Mouse (Mus musculus) neural tube, embryonic 15.5 days (tissue): ENCODE results near the gene Nup107. TPM values are rescaled to one million over a fixed set of nuclear protein-coding genes. Genes with fewer than 3 reads are reported as not detected.
"Not testable (repeated sequence)": the region's sequence is repeated elsewhere in the genome, so short reads cannot be mapped to it uniquely, and the experiment has no call there.

ENCODE experiments used
- ATAC-seq: fragments of 200-750 bp; cut with Nextera tagmentation; 2 replicates; pipeline ENCODE4 v1.8.0; 2017; ENCODE audit warnings: mild to moderate bottlenecking, moderate TSS enrichment, moderate library complexity; ENCODE audit not compliant: low FRiP score
- H3K27ac ChIP-seq: fragments of 300-500 bp; sonication (generic); replicated peaks from 2 replicates; pipeline ENCODE4 v1.5.1; 2015; ENCODE audit warnings: mild to moderate bottlenecking, inconsistent platforms
- H3K27me3 ChIP-seq: fragments of 300-500 bp; sonication (generic); replicated peaks from 2 replicates; pipeline ENCODE4 v1.6.1; 2015; ENCODE audit warnings: inconsistent platforms
- H3K36me3 ChIP-seq: fragments of 300-500 bp; sonication (generic); 2 replicates; pipeline ENCODE4 v1.6.1; 2015; ENCODE audit warnings: inconsistent platforms
- H3K4me1 ChIP-seq: fragments of 300-500 bp; sonication (generic); 2 replicates; pipeline ENCODE4 v1.6.1; 2015; ENCODE audit warnings: inconsistent platforms
- H3K4me2 ChIP-seq: fragments of 300-500 bp; sonication (generic); 2 replicates; pipeline ENCODE4 v1.6.1; 2015; ENCODE audit warnings: inconsistent platforms, mild to moderate bottlenecking, moderate library complexity
- H3K4me3 ChIP-seq: fragments of 300-500 bp; sonication (generic); replicated peaks from 2 replicates; pipeline ENCODE4 v1.5.1; 2015; ENCODE audit warnings: mild to moderate bottlenecking, inconsistent platforms
- H3K9ac ChIP-seq: fragments of 300-500 bp; sonication (generic); replicated peaks from 2 replicates; pipeline ENCODE4 v1.6.1; 2015; ENCODE audit warnings: mild to moderate bottlenecking, inconsistent platforms
- H3K9me3 ChIP-seq: fragments of 300-500 bp; sonication (generic); replicated peaks from 2 replicates; pipeline ENCODE4 v1.6.1; 2016; ENCODE audit warnings: inconsistent platforms
- WGBS: fragments of 180-500 bp; shearing (Covaris S2); methylation state at CpG from one replicate; pipeline ENCODE4 v1.1.7; 2015; ENCODE audit warnings: mixed read lengths; 5-methylcytosine and 5-hydroxymethylcytosine counted together
- polyA plus RNA-seq: library from polyadenylated mRNA; unstranded; fragments of >200 nt; fragmentation: Nextera tagmentation; extraction: Ambion mirVana; gene quantifications from 2 replicates; pipeline ENCODE4 v1.2.1, GENCODE M21; 2015

Gene Nup107
- polyA plus RNA-seq, 1 experiment from 2014 or later = 28.2 TPM

- Histone ChIP-seq H3K4me1 (peaks cover 2% of the 10 kb centered on the region; the same call in 1 of the 2 replicates), H3K9me3 (no peaks in the 10 kb centered on the region), H3K36me3 (peaks cover 56% of the 10 kb centered on the region), H3K9ac (no peak overlapping the region), H3K4me3 (no peak overlapping the region), H3K4me2 (no peak overlapping the region), H3K27me3 (no peaks in the 10 kb centered on the region), H3K27ac (no peak overlapping the region)
- ATAC-seq = no peak
- WGBS = 88% methylated on average over 4 of the region's 4 CpGs
Observed at GRCm38 (mm10) chr10:117737075-117737474, 55.4 kb downstream of the Nup107 start.

GRCm38 (mm10) chr10:117736573-117736972, 55.9 kb downstream of the Nup107 start:
- WGBS = 94% methylated on average over 5 of the region's 5 CpGs
- Histone ChIP-seq H3K9me3 (no peaks in the 10 kb centered on the region), H3K4me2 (no peak overlapping the region), H3K9ac (no peak overlapping the region), H3K27ac (no peak overlapping the region), H3K4me3 (no peak overlapping the region), H3K27me3 (no peaks in the 10 kb centered on the region), H3K36me3 (peaks cover 56% of the 10 kb centered on the region), H3K4me1 (peaks cover 2% of the 10 kb centered on the region; the same call in 1 of the 2 replicates)
- no peak for ATAC-seq

GRCm38 (mm10) chr10:117735396-117735795, 57.1 kb downstream of the Nup107 start:
- whole genome bisulfite sequencing = 93% methylated on average over 12 of the region's 12 CpGs
- not testable (repeated sequence) for H3K27ac ChIP-seq, H3K4me1 ChIP-seq, H3K4me2 ChIP-seq, H3K9me3 ChIP-seq, ATAC-seq, H3K4me3 ChIP-seq, H3K9ac ChIP-seq, H3K27me3 ChIP-seq
- H3K36me3 ChIP-seq = peaks cover 51% of the 10 kb centered on the region

- not testable (repeated sequence) for ATAC-seq, H3K4me3 ChIP-seq, H3K9me3 ChIP-seq, H3K27me3 ChIP-seq, H3K4me2 ChIP-seq, H3K9ac ChIP-seq, H3K27ac ChIP-seq, H3K4me1 ChIP-seq
- peaks cover 40% of the 10 kb centered on the region for H3K36me3 ChIP-seq
- WGBS = 89% methylated on average over 9 of the region's 10 CpGs
Observed at GRCm38 (mm10) chr10:117734104-117734852, 58.2 kb downstream of the Nup107 start.

GRCm38 (mm10) chr10:117733626-117734025, 58.9 kb downstream of the Nup107 start:
- peaks cover 35% of the 10 kb centered on the region for H3K36me3 ChIP-seq
- 95% methylated on average over 8 of the region's 8 CpGs for WGBS
- not testable (repeated sequence) for H3K9ac ChIP-seq

GRCm38 (mm10) chr10:117732962-117733592, 59.4 kb downstream of the Nup107 start:
- Histone ChIP-seq H3K9me3 (no peaks in the 10 kb centered on the region), H3K9ac (no peak overlapping the region), H3K4me1 (no peaks in the 10 kb centered on the region), H3K36me3 (peaks cover 29% of the 10 kb centered on the region), H3K27me3 (no peaks in the 10 kb centered on the region), H3K27ac (no peak overlapping the region), H3K4me2 (no peak overlapping the region), H3K4me3 (no peak overlapping the region)
- WGBS = 92% methylated on average over 14 of the region's 14 CpGs
- no peak for ATAC-seq

More at GRCm38 (mm10) chr10:117733626-117734025, 58.9 kb downstream of the Nup107 start:
- ATAC-seq, H3K27ac ChIP-seq, H3K4me2 ChIP-seq, H3K27me3 ChIP-seq, H3K4me1 ChIP-seq, H3K4me3 ChIP-seq, H3K9me3 ChIP-seq: not testable (repeated sequence)

- Histone ChIP-seq H3K4me3 (no peak overlapping the region), H3K9ac (no peak overlapping the region), H3K27me3 (no peaks in the 10 kb centered on the region), H3K4me2 (no peak overlapping the region), H3K27ac (no peak overlapping the region), H3K4me1 (no peaks in the 10 kb centered on the region), H3K9me3 (no peaks in the 10 kb centered on the region), H3K36me3 (peaks cover 22% of the 10 kb centered on the region)
- no peak for ATAC-seq
- WGBS = 95% methylated on average over 5 of the region's 5 CpGs
Observed at GRCm38 (mm10) chr10:117732184-117732583, 60.3 kb downstream of the Nup107 start.

- Histone ChIP-seq H3K27ac (no peak overlapping the region), H3K36me3 (peaks cover 15% of the 10 kb centered on the region), H3K9ac (no peak overlapping the region), H3K4me3 (no peak overlapping the region), H3K4me1 (no peaks in the 10 kb centered on the region), H3K4me2 (no peak overlapping the region), H3K27me3 (no peaks in the 10 kb centered on the region), H3K9me3 (no peaks in the 10 kb centered on the region)
- WGBS = 62% methylated on average over 15 of the region's 15 CpGs
- no peak for ATAC-seq
Observed at GRCm38 (mm10) chr10:117731244-117732101, 61.0 kb downstream of the Nup107 start.

- Histone ChIP-seq H3K4me3 (no peak overlapping the region), H3K4me2 (no peak overlapping the region), H3K4me1 (no peaks in the 10 kb centered on the region), H3K9me3 (no peaks in the 10 kb centered on the region), H3K27me3 (no peaks in the 10 kb centered on the region), H3K9ac (no peak overlapping the region), H3K36me3 (0 out of 2 replicates have a peak, but pooled peaks cover 9% of the 10 kb centered on the region), H3K27ac (no peak overlapping the region)
- 93% methylated on average over 12 of the region's 12 CpGs for WGBS
- ATAC-seq = no peak
Observed at GRCm38 (mm10) chr10:117730637-117731203, 61.8 kb downstream of the Nup107 start.

GRCm38 (mm10) chr10:117730140-117730539, 62.4 kb downstream of the Nup107 start:
- H3K9me3 ChIP-seq = no peaks in the 10 kb centered on the region
- no peaks in the 10 kb centered on the region for H3K4me1 ChIP-seq
- no peak overlapping the region for H3K27ac ChIP-seq
- H3K9ac ChIP-seq = no peak overlapping the region
- H3K36me3 ChIP-seq = 0 out of 2 replicates have a peak, but pooled peaks cover 9% of the 10 kb centered on the region
- ATAC-seq = no peak
- H3K4me3 ChIP-seq = no peak overlapping the region
- H3K27me3 ChIP-seq = no peaks in the 10 kb centered on the region
- no peak overlapping the region for H3K4me2 ChIP-seq
- WGBS = 95% methylated on average over 7 of the region's 7 CpGs

GRCm38 (mm10) chr10:117729139-117729814, 63.2 kb downstream of the Nup107 start:
- WGBS = 86% methylated on average over 11 of the region's 11 CpGs
- no peak overlapping the region for H3K4me3 ChIP-seq
- no peak overlapping the region for H3K4me2 ChIP-seq
- no peaks in the 10 kb centered on the region for H3K4me1 ChIP-seq
- 0 out of 2 replicates have a peak, but pooled peaks cover 9% of the 10 kb centered on the region for H3K36me3 ChIP-seq
- no peak for ATAC-seq
- no peaks in the 10 kb centered on the region for H3K27me3 ChIP-seq
- no peaks in the 10 kb centered on the region for H3K9me3 ChIP-seq
- no peak overlapping the region for H3K9ac ChIP-seq
- no peak overlapping the region for H3K27ac ChIP-seq
